Mouse (Mus musculus): ENCODE results near the gene Zcchc8. TPM values are rescaled to one million over a fixed set of nuclear protein-coding genes. Genes with fewer than 3 reads are reported as not detected.

Gene Zcchc8
- total and polyA plus RNA-seq, 3 experiments = 18.4 to 57.4 TPM; not detected in 1

GRCm38 (mm10) chr5:123746253-123746652 lies 25.4 kb upstream of the Zcchc8 start (continued):
- no peak for TF ChIP-seq HCFC1 (IDR thresholded peaks at IDR 0.05; ENCODE audit: low read depth, low read length)
- peak; percentile 57; the same call in 1 of the 2 replicates for TF ChIP-seq MYB (IDR thresholded peaks at IDR 0.05; ENCODE audit: low read depth, low read length)
- TF ChIP-seq POLR2AphosphoS2 (IDR thresholded peaks at IDR 0.05; ENCODE audit: low read length) = no peak
- TF ChIP-seq GATA1 (IDR thresholded peaks at IDR 0.05; ENCODE audit: low read depth, low read length) = peak; percentile 91
- TF ChIP-seq ETS1 (IDR thresholded peaks at IDR 0.05; ENCODE audit: low read depth, low read length) = peak; percentile 94
- no peak for TF ChIP-seq MAX (IDR thresholded peaks at IDR 0.05; ENCODE audit: low read length)
- 0 out of 2 replicates have a peak, but pooled peaks have one; percentile 57 for TF ChIP-seq JUND (IDR thresholded peaks at IDR 0.05; ENCODE audit: low read depth, low read length)
- TF ChIP-seq ELF1 (IDR thresholded peaks at IDR 0.05; ENCODE audit: low read depth, low read length) = no peak
- no peak for TF ChIP-seq SMC3 (IDR thresholded peaks at IDR 0.05; ENCODE audit: low read depth, low read length)
- peak; percentile 43; the same call in 1 of the 2 replicates for TF ChIP-seq MAFK (IDR thresholded peaks at IDR 0.05; ENCODE audit: borderline replicate concordance, low read depth, low read length)
- TF ChIP-seq ZNF384 (IDR thresholded peaks at IDR 0.05; ENCODE audit: low read depth, low read length) = no peak
- no peak for TF ChIP-seq POLR2AphosphoS5 (IDR thresholded peaks at IDR 0.05; ENCODE audit: borderline replicate concordance, low read depth, low read length)
- TF ChIP-seq POLR2A (IDR thresholded peaks at IDR 0.05; ENCODE audit: control insufficient read depth in 1 of 2, insufficient read depth in 1 of 2, low read depth in 1 of 2, low read length in 2 of 2, poor library complexity in 1 of 2) = no peak
- TF ChIP-seq TBP (IDR thresholded peaks at IDR 0.05; ENCODE audit: low read depth, low read length) = no peak
- TF ChIP-seq BHLHE40 (IDR thresholded peaks at IDR 0.05; ENCODE audit: borderline replicate concordance, low read depth, low read length) = 0 out of 2 replicates have a peak, but pooled peaks have one; percentile 28
- no peak for TF ChIP-seq CTCF (IDR thresholded peaks at IDR 0.05 in 2 of 3, conservative IDR thresholded peaks at IDR 0.05 in 1 of 3; ENCODE audit: control insufficient read depth in 1 of 3, insufficient read depth in 1 of 3, low read depth in 2 of 3, low read length in 3 of 3, poor library complexity in 1 of 3, severe bottlenecking in 1 of 3)
- TF ChIP-seq EP300 (IDR thresholded peaks at IDR 0.05; ENCODE audit: low read depth in 1 of 2, low read length in 2 of 2) = peak; percentile 84 to 87

GRCm38 (mm10) chr5:123744358-123744757 lies 23.5 kb upstream of the Zcchc8 start:
- H3K36me3 ChIP-seq (ENCODE audit: control insufficient read depth in 1 of 2, insufficient read depth in 2 of 2, low read length in 2 of 2) = peaks cover 36 to 56% of the 10 kb centered on the region in 2 experiments
- no peak for TF ChIP-seq MEF2A (IDR thresholded peaks at IDR 0.05; ENCODE audit: extremely low read depth, insufficient replicate concordance, low read depth, low read length, poor library complexity, severe bottlenecking)
- TF ChIP-seq CTCF (IDR thresholded peaks at IDR 0.05 in 2 of 3, conservative IDR thresholded peaks at IDR 0.05 in 1 of 3; ENCODE audit: control insufficient read depth in 1 of 3, insufficient read depth in 1 of 3, low read depth in 2 of 3, low read length in 3 of 3, poor library complexity in 1 of 3, severe bottlenecking in 1 of 3) = no peak
- no peak for TF ChIP-seq CHD1 (IDR thresholded peaks at IDR 0.05; ENCODE audit: low read depth, low read length)
- TF ChIP-seq UBTF (IDR thresholded peaks at IDR 0.05; ENCODE audit: borderline replicate concordance, insufficient read depth, low read depth, low read length) = no peak
- no peak for TF ChIP-seq E2F4 (IDR thresholded peaks at IDR 0.05; ENCODE audit: borderline replicate concordance, low read depth, low read length)
- TF ChIP-seq NELFE (IDR thresholded peaks at IDR 0.05; ENCODE audit: low read depth, low read length) = no peak
- no peak for TF ChIP-seq MAFK (IDR thresholded peaks at IDR 0.05; ENCODE audit: borderline replicate concordance, low read depth, low read length)
- H3K4me3 ChIP-seq (ENCODE audit: control insufficient read depth in 1 of 2, insufficient read depth in 1 of 2, low read depth in 2 of 2, low read length in 2 of 2) = no peak overlapping the region
- H3K4me1 ChIP-seq (ENCODE audit: control insufficient read depth in 1 of 2, insufficient read depth in 2 of 2, low read length in 2 of 2) = peaks cover 7 to 11% of the 10 kb centered on the region in 2 experiments
- no peaks in the 10 kb centered on the region for H3K27me3 ChIP-seq (ENCODE audit: control insufficient read depth in 1 of 2, insufficient read depth in 2 of 2, low read length in 2 of 2)
- DNase-seq (ENCODE audit: low read depth, low spot score) = no peak
- H3K27ac ChIP-seq (ENCODE audit: control insufficient read depth, low read depth, low read length) = no peak overlapping the region
- peaks cover 42% of the 10 kb centered on the region for H3K79me2 ChIP-seq (ENCODE audit: control insufficient read depth, insufficient read depth, low read length, poor library complexity)
- H3K9ac ChIP-seq (ENCODE audit: control insufficient read depth, low read depth, low read length, poor library complexity, severe bottlenecking) = no peak overlapping the region
- H3K9me3 ChIP-seq (replicated peaks; ENCODE audit: insufficient read depth, low read length) = no peaks in the 10 kb centered on the region

Measured in MEL (cell line).